Mouse (Mus musculus) liver, embryonic 14.5 days (tissue): ENCODE measurements around the gene Myo1c.

Experiments used
- CTCF ChIP-seq: IDR thresholded peaks from 2 replicates; pipeline ENCODE4 v1.5.1; 2016; ENCODE audit warnings: antibody characterized with exemption, low read depth, control low read depth
- EP300 ChIP-seq: IDR thresholded peaks from 2 replicates; pipeline ENCODE4 v1.6.1; 2016; ENCODE audit warnings: antibody characterized with exemption, low read depth

DNA sequence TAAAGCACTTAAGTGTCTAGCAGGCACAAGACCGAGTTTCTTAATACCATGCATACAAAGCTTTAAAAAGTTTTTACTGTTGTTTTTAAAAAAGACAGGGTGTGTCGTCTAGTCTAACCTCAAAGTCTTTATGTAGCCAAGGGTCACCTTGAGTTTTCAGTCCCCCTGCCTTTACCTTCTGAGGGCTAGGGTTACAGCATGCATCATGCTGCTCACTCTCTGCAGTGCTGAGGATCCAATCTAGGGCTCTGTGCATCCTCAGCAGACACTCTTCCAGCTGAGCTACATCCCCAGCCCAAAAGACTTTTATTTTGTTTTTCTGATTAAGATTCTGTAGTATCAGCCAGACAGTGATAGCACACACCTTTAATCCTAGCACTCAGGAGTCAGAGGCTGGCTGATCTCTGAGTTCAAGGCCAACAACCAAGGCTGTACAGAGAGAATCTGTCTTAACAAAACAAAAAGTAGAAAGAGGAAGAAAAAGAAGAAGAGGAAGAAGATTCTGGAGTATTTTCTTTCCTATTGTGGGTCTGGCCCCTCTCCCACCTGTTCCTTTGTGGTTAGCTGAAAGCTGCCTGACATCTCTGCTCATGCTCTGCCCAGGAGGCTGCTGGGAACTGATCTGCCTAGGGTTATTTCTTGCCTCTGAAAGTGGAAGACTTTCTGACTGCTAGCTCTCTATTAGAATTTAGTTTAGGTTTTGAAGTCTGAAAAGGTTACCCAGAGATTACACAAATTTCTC, 27.5 kb upstream of the Myo1c start:
- TF ChIP-seq CTCF (no peak), EP300 (no peak)
